21 mouse cellular contexts compared by ENCODE assay signal in genomic region chr17:29800096-29800455, GRCm38 (mm10).
"Had no signal": no experiment of that assay in that cellular context is flagged by ENCODE, and none has a peak within 500 bp of the region (broad histone marks: within the 10 kb centered on the region; RNA-seq: fewer than 3 reads in every experiment).

No protein-coding gene starts in this region.

- H3K4me2 ChIP-seq: lung, embryonic 14.5 days; midbrain, embryonic 12.5 days; neural tube, embryonic 13.5 days; neural tube, embryonic 15.5 days; stomach, embryonic 15.5 days had no signal

- H3K27me3 ChIP-seq: neural tube, embryonic 13.5 days; neural tube, embryonic 15.5 days had no signal

- H3K36me3 ChIP-seq: midbrain, embryonic 10.5 days; midbrain, embryonic 12.5 days; neural tube, embryonic 13.5 days; neural tube, embryonic 15.5 days; stomach, embryonic 15.5 days had no signal

- H3K9me3 ChIP-seq: midbrain, embryonic 10.5 days; midbrain, embryonic 12.5 days; neural tube, embryonic 13.5 days; neural tube, embryonic 15.5 days; stomach, embryonic 15.5 days had no signal

- H3K27ac ChIP-seq: midbrain, embryonic 10.5 days; midbrain, embryonic 12.5 days; neural tube, embryonic 13.5 days; neural tube, embryonic 15.5 days; stomach, embryonic 15.5 days; stomach, postnatal 0 days had no signal

- DNase-seq: lung, adult 18-20 months; lung, embryonic 14.5 days; lung, postnatal 10 days; lung, postnatal 4 days; midbrain, embryonic 14.5 days; retina, postnatal 1 day; right cerebral cortex, adult 18-20 months; right cerebral cortex, postnatal 25 days; right cerebral cortex, postnatal 4 days; spleen, adult 18-20 months; thymus, adult 2 months; thymus, postnatal 25 days; thymus, postnatal 4 days had no signal

- H3K9ac ChIP-seq: lung, embryonic 14.5 days; midbrain, embryonic 12.5 days; neural tube, embryonic 13.5 days; neural tube, embryonic 15.5 days; stomach, embryonic 15.5 days had no signal

- ATAC-seq: midbrain, embryonic 16.5 days had no signal

- H3K4me3 ChIP-seq: midbrain, embryonic 10.5 days; midbrain, embryonic 12.5 days; myocyte; neural tube, embryonic 13.5 days; neural tube, embryonic 15.5 days; stomach, embryonic 15.5 days had no signal
